Mouse (Mus musculus): ENCODE data around the gene Prrc2b.

GRCm38 (mm10) chr2:32157328-32157727, 6.4 kb downstream of the Prrc2b start:
- TF ChIP-seq GATA1 (IDR thresholded peaks at IDR 0.05; ENCODE audit: low read length) (no peak), TAL1 (IDR thresholded peaks at IDR 0.05; ENCODE audit: low read length) (no peak)
